In genomic region chr1:139465936-139466335, GRCm38 (mm10) we compare ENCODE assay signal across 26 mouse cellular contexts. TPM values are rescaled to one million over a fixed set of nuclear protein-coding genes. Genes with fewer than 3 reads are reported as not detected.
A peak's percentile ranks its signal among the peaks of the same experiment; 100 is the strongest.
DNase-seq lines count a peak whose midpoint lies in the region; ATAC-seq and TF ChIP-seq lines count a peak whose summit lies in the region.
"Had no signal": no experiment of that assay in that cellular context is flagged by ENCODE, and none has a peak within 500 bp of the region (broad histone marks: within the 10 kb centered on the region; RNA-seq: fewer than 3 reads in every experiment).

No protein-coding gene starts in this region.

- no peak overlapping the region for H3K4me3 ChIP-seq in liver, postnatal 0 days (ENCODE audit: low read depth, low read length)
- H3K4me3 ChIP-seq: embryonic facial prominence, embryonic 10.5 days; midbrain, embryonic 13.5 days had no signal

- no peak for TF ChIP-seq EP300 in liver, postnatal 0 days (IDR thresholded peaks at IDR 0.05; ENCODE audit: low read depth)

- H3K9me3 ChIP-seq in liver, postnatal 0 days (ENCODE audit: low read length): no peaks in the 10 kb centered on the region
- H3K9me3 ChIP-seq: embryonic facial prominence, embryonic 10.5 days; midbrain, embryonic 13.5 days had no signal

- peak; percentile 77 for ATAC-seq in liver, postnatal 0 days
- no peak for ATAC-seq in granulocyte monocyte progenitor cell, adult 5-6 weeks (replicated peaks; ENCODE audit: poor library complexity, severe bottlenecking)
- ATAC-seq: activated CD4-positive, CD25-positive, alpha-beta regulatory T cell, adult 4 months; forebrain, embryonic 16.5 days; midbrain, embryonic 13.5 days had no signal

- DNase-seq in cerebellum, postnatal 14 days: peak; percentile 7 to 15
- no peak for DNase-seq in cerebellum, adult 8-10 months
- peak; percentile 43 for DNase-seq in R1 (ENCODE audit: low read depth, low spot score)
- peak; percentile 40 for DNase-seq in liver
- DNase-seq in liver, postnatal 0 days: no peak
- DNase-seq in layer of hippocampus, adult 9-11 months: no peak
- DNase-seq in ovary, postnatal 36 days (ENCODE audit: low spot score): no peak
- DNase-seq: adrenal gland, postnatal 10 days; cerebellum, adult 9-10 months; gastrocnemius, postnatal 25 days; kidney, adult 11 months; layer of hippocampus, postnatal 36 days; right cerebral cortex, postnatal 25 days had no signal

- no peak overlapping the region for H3K4me2 ChIP-seq in liver, postnatal 0 days (ENCODE audit: low read depth, low read length)
- H3K4me2 ChIP-seq: midbrain, embryonic 13.5 days had no signal

- no peak overlapping the region for H3K9ac ChIP-seq in liver, postnatal 0 days (replicated peaks)
- H3K9ac ChIP-seq: midbrain, embryonic 13.5 days had no signal

- H3K4me1 ChIP-seq in liver, postnatal 0 days (ENCODE audit: insufficient read depth): no peaks in the 10 kb centered on the region
- H3K4me1 ChIP-seq: embryonic facial prominence, embryonic 10.5 days; midbrain, embryonic 13.5 days had no signal

- H3K27ac ChIP-seq in liver, postnatal 0 days (ENCODE audit: low read depth): no peak overlapping the region
- H3K27ac ChIP-seq: embryonic facial prominence, embryonic 10.5 days; kidney, postnatal 0 days; midbrain, embryonic 13.5 days had no signal

- 64% methylated on average over 11 of the region's 11 CpGs for WGBS in liver, postnatal 0 days (ENCODE audit: insufficient replicate concordance)

- no peaks in the 10 kb centered on the region for H3K27me3 ChIP-seq in liver, postnatal 0 days (ENCODE audit: insufficient read depth, low read length)
- H3K27me3 ChIP-seq: midbrain, embryonic 13.5 days had no signal

- TF ChIP-seq CTCF in liver, postnatal 0 days (IDR thresholded peaks at IDR 0.05; ENCODE audit: low read depth): no peak

- peaks cover 60% of the 10 kb centered on the region for H3K36me3 ChIP-seq in liver, postnatal 0 days (replicated peaks; ENCODE audit: insufficient read depth, low read length)

RNA-seq across cellular contexts. Expression of gene Aspm, which starts 11.4 kb away (rescaled TPM):
- 4.6 and 5.3 TPM in 2 replicates for polyA plus RNA-seq in liver, postnatal 0 days (2015; fragmentation: Nextera tagmentation; extraction: Ambion mirVana)
- 5.7 and 10.3 TPM in 2 replicates for total RNA-seq in granulocyte monocyte progenitor cell, adult 5-6 weeks (2014; fragmentation: Nextera tagmentation)
- 26.3 and 29.6 TPM in 2 replicates for total RNA-seq in granulocyte monocyte progenitor cell, adult 5-6 weeks (2017)

RNA-seq across cellular contexts. Expression of gene F13b, which starts 35.6 kb away (rescaled TPM):
- 119 and 125 TPM in 2 replicates for polyA plus RNA-seq in liver, postnatal 0 days (2015; fragmentation: Nextera tagmentation; extraction: Ambion mirVana)
- not detected in 2 replicates for total RNA-seq in granulocyte monocyte progenitor cell, adult 5-6 weeks (2014; fragmentation: Nextera tagmentation)
- not detected in 2 replicates for total RNA-seq in granulocyte monocyte progenitor cell, adult 5-6 weeks (2017)
- total RNA-seq: gastrocnemius, postnatal 25 days; layer of hippocampus, postnatal 36 days; left cerebral cortex, postnatal 25 days had no signal
- polyA plus RNA-seq: activated CD4-positive, CD25-positive, alpha-beta regulatory T cell, adult 4 months; brain, embryonic 14.5 days; embryonic facial prominence, embryonic 10.5 days; forebrain, embryonic 16.5 days; heart, postnatal 0 days; hindbrain, embryonic 11.5 days; limb, embryonic 14.5 days; lung, embryonic 16.5 days; midbrain, embryonic 13.5 days; neural tube, embryonic 14.5 days had no signal

RNA-seq across cellular contexts. Expression of gene Zbtb41, which starts 43.8 kb away (rescaled TPM):
- polyA plus RNA-seq in liver, postnatal 0 days (2015; fragmentation: Nextera tagmentation; extraction: Ambion mirVana): 1.5 and 1.6 TPM in 2 replicates
- total RNA-seq in granulocyte monocyte progenitor cell, adult 5-6 weeks (2014; fragmentation: Nextera tagmentation): 9.7 and 11.8 TPM in 2 replicates
- total RNA-seq in granulocyte monocyte progenitor cell, adult 5-6 weeks (2017): 14.1 and 21.3 TPM in 2 replicates

Comparison
In these comparisons a context has a peak if more than half of its experiments do, and no peak if none do; other contexts are left out.
1. DNase-seq: peak in cerebellum, postnatal 14 days (2 of 2), R1 (single experiment) and liver (single experiment); none in cerebellum, adult 8-10 months (single experiment), liver, postnatal 0 days (single experiment), layer of hippocampus, adult 9-11 months (single experiment) and ovary, postnatal 36 days (single experiment).